Mouse (Mus musculus): ENCODE data around the gene Nsd1.
A peak's percentile ranks its signal among the peaks of the same experiment; 100 is the strongest.

The Nsd1 gene

DNA sequence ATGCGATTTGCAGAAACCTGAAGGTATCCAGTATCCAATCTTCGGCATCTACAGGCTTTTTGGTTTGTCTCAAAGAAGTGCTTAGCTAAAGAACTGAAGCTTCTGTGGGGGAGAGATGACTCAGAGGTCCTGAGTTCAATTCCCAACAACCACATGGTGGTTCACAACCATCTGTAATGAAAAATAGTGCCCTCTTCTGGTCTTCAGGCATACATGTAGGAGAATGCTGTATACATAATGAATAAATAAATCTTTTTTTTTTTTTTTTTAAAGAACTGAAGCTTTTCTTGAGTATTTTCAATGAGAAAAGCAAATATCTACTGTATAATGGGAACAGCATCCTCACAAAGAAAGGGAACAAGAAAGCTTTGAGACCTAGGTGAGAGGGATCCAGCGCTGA is 49.1 kb downstream of the Nsd1 start:
- no peak for DNase-seq

- no peak for DNase-seq
Measured at GRCm38 (mm10) chr13:55261521-55261920, 51.9 kb downstream of the Nsd1 start.

GRCm38 (mm10) chr13:55262096-55262495 is 52.5 kb downstream of the Nsd1 start:
- DNase-seq: no peak

- no peak for DNase-seq
Measured at GRCm38 (mm10) chr13:55277203-55277602, 67.6 kb downstream of the Nsd1 start.

DNA sequence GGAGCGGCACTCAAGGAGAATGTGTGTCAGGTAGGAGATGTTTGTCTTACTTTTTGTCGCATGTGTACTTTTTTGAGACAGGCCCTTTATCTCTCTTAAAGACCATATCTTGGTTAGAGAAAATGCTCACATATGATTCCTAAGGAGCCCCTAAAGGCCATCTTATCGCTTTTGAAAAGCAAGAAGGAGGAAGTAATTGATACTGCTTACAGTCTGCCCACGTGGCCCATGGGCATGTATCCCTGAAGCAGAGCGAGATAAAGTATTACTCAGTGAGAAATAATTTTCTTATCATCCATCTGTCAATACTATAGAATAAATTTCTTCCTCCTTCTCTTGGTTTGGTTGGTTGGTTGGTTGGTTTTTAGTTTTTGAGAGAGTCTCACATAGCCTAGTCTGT is 68.1 kb downstream of the Nsd1 start:
- no peak for DNase-seq

- no peak for DNase-seq
Measured at GRCm38 (mm10) chr13:55288854-55289253, 79.3 kb downstream of the Nsd1 start.

GRCm38 (mm10) chr13:55296760-55297159 is 87.2 kb downstream of the Nsd1 start:
- DNase-seq: no peak

DNA sequence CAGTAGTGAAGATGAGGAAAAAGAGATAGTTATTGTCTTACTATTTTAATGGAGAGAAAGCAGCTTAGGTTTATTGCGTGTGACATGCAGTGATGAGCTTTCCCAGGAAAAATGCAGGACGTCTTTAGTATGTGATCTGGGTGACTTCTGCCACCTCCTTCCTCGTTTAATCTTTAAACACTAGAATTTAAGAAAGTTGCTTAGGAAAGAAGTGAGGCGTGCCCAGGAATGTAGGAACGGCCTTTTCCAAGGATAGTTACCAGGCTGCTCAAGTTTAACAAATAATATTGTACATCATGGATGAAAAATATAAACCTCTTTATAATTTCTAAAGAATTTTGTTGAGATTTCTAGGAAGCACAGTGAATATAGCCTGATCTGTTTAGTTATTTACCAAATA is 91.3 kb downstream of the Nsd1 start:
- DNase-seq: no peak

GRCm38 (mm10) chr13:55312028-55312630 is 102.5 kb downstream of the Nsd1 start:
- no peak for DNase-seq

DNA sequence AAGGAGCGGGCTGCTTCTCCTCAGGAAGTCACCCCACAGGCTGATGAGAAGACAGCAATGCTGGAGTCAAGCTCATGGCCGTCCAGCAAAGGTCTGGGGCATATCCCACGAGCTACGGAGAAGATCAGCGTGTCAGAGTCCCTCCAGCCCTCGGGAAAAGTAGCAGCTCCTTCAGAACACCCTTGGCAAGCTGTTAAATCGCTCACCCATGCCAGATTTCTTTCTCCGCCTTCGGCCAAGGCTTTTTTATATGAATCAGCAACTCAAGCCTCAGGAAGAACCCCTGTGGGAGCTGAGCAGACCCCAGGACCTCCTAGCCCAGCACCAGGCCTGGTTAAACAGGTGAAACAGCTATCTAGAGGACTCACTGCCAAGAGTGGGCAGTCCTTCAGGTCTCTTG is 103.5 kb downstream of the Nsd1 start:
- no peak for DNase-seq

DNA sequence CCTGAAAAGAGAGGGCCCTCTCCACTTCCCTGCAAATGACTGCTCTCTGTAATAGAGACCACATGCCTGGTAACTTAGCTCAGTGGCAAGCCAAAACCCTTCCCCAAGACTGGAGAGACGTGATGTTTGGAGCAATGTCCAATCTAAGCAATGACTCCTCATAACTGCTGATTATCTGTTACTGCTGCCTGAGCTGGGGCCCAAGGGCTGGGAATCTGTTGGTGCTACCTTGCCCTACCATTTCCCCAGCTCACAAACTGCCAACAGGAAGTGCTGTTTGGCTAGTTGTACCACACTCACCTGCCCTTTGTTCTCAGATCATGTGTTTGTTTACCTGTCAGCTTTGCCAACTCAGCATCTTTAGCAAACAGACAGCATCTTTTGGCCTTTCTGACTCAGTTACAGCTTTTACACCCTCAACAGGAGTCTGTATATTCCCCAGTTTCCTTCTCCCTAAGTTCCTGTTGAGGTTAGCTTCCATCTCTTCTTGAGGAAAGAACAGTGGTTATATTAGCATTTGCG is 105.4 kb downstream of the Nsd1 start:
- no peak for DNase-seq

DNA sequence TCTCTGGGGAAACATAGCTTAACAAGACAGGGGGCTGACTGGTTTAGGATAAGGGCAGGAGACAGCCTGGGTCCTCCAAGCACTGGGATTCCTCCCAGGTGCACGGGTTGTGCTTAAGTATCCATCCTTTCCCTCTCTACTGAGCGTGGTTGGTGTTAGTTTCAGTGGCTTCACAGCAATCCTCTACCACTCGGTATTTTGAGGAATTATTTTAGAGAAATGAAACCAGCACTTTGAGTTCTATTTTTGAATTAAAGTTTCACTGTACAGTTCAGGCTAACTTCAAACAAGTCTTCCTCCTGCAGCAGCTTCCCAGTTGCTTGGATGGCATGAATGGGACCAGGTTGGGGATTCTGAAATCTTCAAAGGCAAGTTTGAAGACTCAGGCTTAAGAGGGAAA is 108.8 kb downstream of the Nsd1 start:
- no peak for DNase-seq

DNA sequence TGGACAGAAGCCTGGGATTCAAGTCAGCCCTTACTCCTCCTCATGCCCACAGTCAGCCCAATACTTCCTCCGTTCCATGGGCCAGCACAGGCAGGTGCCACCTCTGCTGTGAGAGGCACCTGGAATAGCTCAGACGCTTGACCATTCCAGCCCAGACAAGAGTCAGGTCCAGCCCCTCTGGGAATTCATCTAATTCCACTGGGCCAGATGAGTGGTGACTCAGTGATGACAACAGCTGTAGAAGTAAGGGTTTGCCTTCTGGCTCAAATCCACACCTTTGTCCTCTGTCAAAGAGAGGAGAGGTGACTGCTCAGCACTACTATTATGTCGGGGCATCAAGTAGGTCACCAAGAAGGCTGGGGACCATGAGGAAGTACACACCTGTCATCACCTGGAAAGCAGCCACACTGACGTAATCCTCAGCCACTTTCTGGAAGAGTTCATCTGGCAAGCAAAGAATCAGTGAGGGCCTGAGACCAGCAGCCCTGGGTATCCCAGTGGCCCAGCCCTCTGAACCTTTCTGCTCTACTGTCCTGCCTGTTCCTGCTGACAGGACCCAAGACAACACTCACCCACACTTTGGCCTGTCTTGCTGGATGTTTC is 110.5 kb downstream of the Nsd1 start, which contains the start of gene Prelid1:
Prelid1 (plus strand) TSS at position 570 of the 603 bp plus-strand sequence.
- DNase-seq: peak; percentile 51 to 53

DNA sequence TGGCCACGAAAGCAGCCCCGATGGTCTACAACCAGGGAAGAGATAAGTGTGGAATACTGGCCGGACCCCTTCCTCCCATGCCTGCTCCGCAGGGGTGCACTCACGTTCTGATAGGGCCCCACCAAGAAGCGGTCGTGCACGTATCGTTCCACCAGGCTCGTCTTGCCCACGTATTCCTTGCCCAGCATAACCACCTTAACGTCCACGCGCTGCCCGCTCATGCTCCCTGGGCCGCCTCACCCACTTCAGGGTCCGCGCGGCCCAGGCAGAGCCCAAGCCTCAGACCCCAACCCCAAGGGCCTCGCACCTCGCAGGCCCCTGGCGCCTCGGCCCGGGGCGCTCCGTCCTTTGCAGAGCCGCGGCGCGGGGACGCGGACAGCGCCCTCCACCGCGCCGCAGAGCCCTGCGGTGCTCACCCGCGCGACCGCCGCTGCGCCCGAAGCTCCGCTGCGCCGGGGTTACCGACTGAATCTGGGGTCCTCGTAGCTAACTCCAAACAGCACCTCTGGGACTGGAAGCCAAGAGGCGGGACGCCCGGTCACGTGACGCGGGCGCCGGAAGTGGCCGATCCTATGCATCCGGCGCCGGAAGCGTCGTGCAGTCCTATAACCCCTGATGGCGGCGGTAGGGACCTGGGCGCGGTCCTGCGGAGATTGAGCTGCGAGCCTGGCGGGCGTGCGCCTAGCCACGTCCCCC is 112.0 kb downstream of the Nsd1 start, which contains the start of gene Rab24:
Rab24 (minus strand) TSS at position 513 of the 696 bp plus-strand sequence.
- peak; percentile 83 to 91 for DNase-seq

DNA sequence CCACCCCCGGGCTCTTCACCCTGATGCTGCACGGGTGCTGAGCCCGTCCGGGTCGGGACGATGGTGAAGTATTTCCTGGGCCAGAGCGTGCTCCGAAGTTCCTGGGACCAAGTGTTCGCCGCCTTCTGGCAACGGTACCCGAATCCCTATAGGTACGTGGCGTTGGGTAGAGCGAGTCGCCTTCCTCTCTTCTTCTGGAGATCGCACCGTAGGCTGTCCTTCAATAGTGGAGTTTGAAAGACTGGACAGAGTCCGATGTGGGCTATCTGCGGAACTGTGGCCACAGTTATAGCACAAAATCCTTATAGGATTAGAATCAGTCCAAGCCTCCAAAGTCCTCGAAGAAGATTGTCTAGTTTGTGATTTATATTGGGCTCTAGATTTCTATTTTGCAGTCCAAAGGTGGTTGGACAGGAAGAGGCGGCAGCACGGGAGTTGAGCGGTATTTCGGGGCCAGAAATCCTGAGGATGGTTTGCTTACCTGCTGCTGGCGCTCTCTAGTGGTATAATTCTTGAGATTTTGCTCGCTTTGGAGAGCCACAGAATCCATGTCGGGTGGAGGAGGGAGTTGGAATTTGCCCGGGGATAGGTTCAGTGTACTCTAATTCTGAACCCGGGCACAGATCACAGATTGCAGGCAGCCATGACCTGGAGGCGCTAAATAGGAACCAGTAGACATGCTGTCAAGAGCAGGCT is 112.7 kb downstream of the Nsd1 start:
- DNase-seq: peak; percentile 57 to 65

DNA sequence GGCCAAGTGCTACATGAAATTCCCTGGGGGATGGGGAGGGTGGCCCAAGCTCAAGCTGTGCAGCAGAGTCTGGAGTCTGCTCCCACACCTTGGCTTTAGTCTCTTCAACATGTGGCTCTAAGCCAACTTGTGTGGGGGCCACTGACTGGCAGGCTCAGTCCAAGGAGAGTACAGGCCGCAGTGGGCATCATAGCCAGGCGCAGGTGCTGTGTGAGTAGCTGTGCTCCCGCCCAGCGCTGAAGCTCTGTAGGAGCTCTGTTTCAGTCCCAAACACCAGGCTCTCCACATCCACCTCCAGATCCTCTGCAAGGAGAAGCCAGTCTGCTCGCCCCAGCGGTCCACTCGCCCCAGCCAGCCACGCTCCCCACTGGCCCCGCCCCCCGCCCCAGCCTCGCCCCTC is 116.0 kb downstream of the Nsd1 start:
- no peak for DNase-seq

- no peak for DNase-seq
Measured at GRCm38 (mm10) chr13:55327169-55327568, 117.6 kb downstream of the Nsd1 start.

DNA sequence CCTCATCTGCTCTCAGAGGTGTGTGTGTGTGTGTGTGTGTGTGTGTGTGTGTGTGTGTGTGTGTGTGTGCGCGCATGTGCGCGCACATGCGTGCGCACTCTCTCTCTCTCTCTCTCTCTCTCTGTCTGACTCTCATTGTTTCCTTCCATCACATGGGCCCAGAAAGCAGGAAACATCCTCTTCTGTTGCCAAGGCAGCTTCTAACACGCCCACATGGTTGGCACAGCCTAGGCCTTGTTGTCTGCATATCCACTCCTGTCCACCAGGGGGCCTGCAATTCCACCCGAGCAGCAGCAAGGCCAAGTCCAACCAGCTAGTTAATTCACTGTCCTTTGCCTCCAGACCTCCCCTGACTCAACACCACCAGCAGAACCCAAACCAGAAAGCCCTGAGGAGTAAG is 118.1 kb downstream of the Nsd1 start:
- peak; percentile 80 to 85 for DNase-seq

DNA sequence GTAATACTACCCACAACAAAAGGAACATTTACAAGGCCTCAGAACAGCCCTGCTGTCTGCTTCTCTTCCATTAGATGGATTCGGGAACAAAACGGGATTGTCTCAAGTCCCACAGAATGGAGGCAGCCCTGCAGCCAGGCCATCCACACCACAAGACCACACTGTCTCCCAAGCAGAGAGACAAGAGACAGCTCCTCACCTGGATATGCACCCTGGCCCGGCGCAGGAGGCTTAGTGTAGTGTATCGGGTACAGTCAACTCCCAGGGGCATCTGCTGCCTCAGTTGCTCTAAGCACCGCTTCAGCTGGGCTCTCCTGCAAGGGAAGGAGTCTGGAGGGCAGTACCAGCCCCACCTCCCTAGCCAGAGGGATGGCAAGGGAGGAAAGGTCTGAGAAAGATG is 118.6 kb downstream of the Nsd1 start:
- DNase-seq: no peak

DNA sequence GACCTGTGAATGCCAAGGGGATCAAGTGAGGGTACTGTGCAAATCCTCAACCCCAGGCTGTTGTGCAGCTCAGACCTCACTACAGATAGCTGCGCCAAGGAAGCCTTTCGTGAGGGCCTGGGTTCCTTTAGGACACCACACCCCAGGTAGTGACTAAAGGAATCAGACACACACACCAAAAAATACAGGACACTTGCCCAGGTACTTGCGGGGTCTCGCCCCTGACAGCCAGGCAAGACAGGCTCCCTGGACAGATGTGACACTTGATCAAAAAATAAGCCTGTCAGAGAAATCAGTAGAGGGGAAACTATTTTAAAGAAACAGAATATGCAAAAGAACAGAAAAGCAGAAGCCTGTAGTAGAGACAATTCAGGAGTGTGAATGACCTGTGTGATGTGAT is 119.1 kb downstream of the Nsd1 start:
- DNase-seq: no peak

DNA sequence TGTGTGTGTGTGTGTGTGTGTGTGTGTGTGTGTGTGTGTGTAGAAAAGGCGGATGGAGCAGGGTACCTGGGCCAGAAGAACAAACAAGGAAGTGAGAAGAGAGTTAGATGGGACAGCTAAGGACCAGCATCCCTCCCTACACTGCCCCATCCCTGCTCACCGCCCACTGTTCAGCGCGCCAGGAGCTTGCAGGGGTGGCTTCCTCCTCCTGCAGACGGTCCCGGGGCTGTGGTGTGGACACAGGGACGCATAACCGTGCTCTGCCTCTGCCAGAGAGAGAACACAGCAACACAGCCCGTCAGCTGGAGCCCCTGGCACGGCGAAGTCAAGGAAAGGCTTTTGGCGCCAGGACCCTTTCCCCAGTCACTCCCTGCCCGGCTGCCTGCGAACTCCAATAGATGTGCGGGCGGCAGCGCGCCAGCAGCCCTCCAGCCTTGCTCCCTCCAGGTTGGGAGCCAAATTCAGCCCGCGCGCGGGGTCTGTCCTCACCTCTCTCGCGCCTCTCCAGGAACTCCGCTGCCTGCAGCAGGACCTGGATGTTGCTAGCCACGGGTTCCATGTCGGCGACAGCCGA is 119.6 kb downstream of the Nsd1 start:
- DNase-seq: peak; percentile 34 to 44

DNA sequence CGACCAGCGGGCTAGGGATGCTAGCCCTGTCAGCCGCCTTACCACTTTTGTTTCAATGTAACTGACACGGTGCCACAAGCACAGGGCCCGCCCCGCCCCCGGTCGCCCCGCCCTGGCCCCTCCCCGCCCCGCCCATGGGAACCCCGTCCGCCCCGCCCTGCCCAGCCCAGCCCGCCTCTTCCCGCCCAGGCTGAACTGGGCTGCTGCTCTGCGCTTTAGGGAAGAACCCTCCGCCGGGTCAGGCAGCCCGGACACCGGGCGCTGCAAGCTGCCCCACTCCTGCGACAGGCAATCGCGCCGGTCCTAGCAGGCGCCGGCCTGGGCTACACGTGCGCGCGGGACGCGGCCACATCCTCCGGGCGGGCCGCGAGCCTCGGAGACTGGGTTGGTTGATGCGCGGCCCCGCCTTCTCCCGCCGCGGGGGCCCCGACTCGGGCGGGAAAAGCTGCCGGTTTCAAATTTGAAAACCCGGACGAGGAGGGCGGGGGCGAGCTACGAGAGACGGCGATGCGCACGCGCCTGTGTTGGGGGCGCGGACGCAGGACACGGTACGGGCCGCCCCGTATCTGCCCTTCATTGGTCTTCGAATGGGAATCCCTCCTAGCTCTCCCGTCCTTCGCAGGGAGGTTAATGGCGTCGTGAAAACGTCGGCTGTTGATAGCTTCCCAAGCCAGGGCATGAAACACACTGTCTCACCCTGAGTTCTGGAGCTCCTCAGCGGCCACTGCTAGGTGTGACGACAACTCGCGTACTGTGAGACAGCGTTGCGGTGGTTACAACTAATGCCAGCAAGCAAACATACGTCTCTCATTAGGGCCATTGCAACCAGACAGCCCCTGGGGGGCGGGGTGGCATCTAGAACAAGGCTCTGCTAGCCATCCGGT is 120.3 kb downstream of the Nsd1 start, which contains the start of gene Mxd3:
Mxd3 (minus strand) TSS at position 141 of the 884 bp plus-strand sequence.
- DNase-seq: peak; percentile 57 to 76

Data from cerebellum, adult 18-20 months (tissue).